Mouse (Mus musculus) C2C12 (cell line): ENCODE measurements around the gene Tmem45a2. TPM values are rescaled to one million over a fixed set of nuclear protein-coding genes. Genes with fewer than 3 reads are reported as not detected.
"Not testable (repeated sequence)": the region's sequence is repeated elsewhere in the genome, so short reads cannot be mapped to it uniquely, and the experiment has no call there.

Experiments
- H3K27me3 ChIP-seq: one replicate; pipeline ENCODE4 v1.6.1; 2011; ENCODE audit not compliant: control insufficient read depth, insufficient read depth, insufficient read length
- H3K36me3 ChIP-seq: one replicate; pipeline ENCODE4 v1.6.1; 2011; ENCODE audit not compliant: control insufficient read depth, insufficient read depth
- H3K4me3 ChIP-seq: one replicate; pipeline ENCODE4 v1.5.1; 2011; ENCODE audit warnings: mild to moderate bottlenecking, control low read depth; ENCODE audit not compliant: poor library complexity, insufficient read depth, severe bottlenecking
- H3K79me2 ChIP-seq: one replicate; pipeline ENCODE4 v1.6.1; 2011; ENCODE audit not compliant: control insufficient read depth, insufficient read depth
- H3K79me3 ChIP-seq: one replicate; pipeline ENCODE4 v1.6.1; 2011; ENCODE audit warnings: low read depth, control low read depth
- H3ac ChIP-seq: one replicate; pipeline ENCODE3; 2011; ENCODE audit warnings: low read depth; ENCODE audit not compliant: control insufficient read depth, insufficient read length
- CEBPB ChIP-seq: IDR thresholded peaks from one replicate; pipeline ENCODE4 v1.6.1; 2011; ENCODE audit warnings: low read depth, mild to moderate bottlenecking, control low read depth, moderate library complexity
- CTCF ChIP-seq: IDR thresholded peaks from one replicate; pipeline ENCODE4 v1.5.1; 2011; ENCODE audit not compliant: control insufficient read depth, insufficient read depth, insufficient read length
- FOSL1 ChIP-seq: IDR thresholded peaks from one replicate; pipeline ENCODE4 v1.8.0; 2011; ENCODE audit warnings: mild to moderate bottlenecking, low read length; ENCODE audit not compliant: poor library complexity, insufficient read depth, severe bottlenecking
- MAX ChIP-seq: IDR thresholded peaks from one replicate; pipeline ENCODE4 v1.6.1; 2011; ENCODE audit warnings: mild to moderate bottlenecking, control low read depth
- MYOD1 ChIP-seq: IDR thresholded peaks from one replicate; pipeline ENCODE4 v1.6.1; 2011; ENCODE audit warnings: low read depth; ENCODE audit not compliant: control insufficient read depth, insufficient read length
- MYOG ChIP-seq: IDR thresholded peaks from one replicate; pipeline ENCODE4 v1.6.1; 2011; ENCODE audit not compliant: control insufficient read depth, insufficient read length; ENCODE audit errors: extremely low read depth
- USF1 ChIP-seq: IDR thresholded peaks from one replicate; pipeline ENCODE4 v1.6.1; 2011; ENCODE audit warnings: low read depth, mild to moderate bottlenecking, control low read depth, moderate library complexity
- polyA plus RNA-seq: library from polyadenylated mRNA; unstranded; fragments of >200 nt; fragmentation: generic; extraction: Trizol; gene quantifications from one replicate; pipeline ENCODE4 v1.2.1, GENCODE M21; 2012; ENCODE audit warnings: missing spikeins

Tmem45a2 gene
- polyA plus RNA-seq, 1 experiment, result not detected

DNA sequence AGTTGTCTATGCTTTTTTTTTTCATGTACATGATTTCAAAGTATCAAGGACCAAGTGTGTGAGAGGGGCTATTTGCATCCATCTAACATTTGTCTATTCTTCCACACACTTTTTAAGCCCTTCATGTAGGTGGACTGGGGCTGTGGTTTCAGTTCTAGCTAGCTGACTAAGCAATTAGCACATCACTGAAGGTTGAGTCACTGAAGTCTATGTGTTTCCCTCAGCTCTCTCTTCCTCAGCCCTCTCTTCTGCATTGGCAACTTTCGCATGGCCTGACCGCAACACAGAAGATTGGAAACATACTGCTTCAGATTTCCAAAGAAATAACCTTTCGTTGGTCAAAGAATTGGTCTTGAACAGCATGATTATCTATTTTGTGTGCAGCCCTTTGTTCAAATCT is 21.2 kb downstream of the Tmem45a2 start:
- Histone ChIP-seq H3K27me3 (no peaks in the 10 kb centered on the region), H3K79me2 (no peaks in the 10 kb centered on the region), H3K79me3 (no peaks in the 10 kb centered on the region), H3K4me3 (no peak overlapping the region), H3K36me3 (no peaks in the 10 kb centered on the region), H3ac (no peak overlapping the region)
- TF ChIP-seq MYOG, result no peak

DNA sequence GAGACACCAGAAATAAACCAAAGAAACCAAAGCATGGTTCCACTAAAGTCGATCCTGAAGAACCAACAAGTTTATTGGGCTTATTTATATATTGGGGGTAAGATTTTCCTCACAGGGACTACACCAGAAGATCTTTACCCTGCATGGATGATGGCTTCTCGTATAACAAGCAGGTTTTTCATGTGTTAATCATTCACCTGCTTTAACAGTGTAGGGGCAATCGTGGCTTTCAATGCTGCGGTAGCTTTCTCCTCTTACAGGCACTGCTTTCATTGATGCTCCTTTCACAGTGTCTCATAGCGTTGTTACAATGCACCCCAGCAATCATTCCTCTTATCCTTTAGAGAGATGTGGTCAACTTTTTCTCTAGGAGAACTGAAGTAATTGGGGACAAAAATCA is 32.6 kb downstream of the Tmem45a2 start:
- no peak for TF ChIP-seq FOSL1
- no peak for TF ChIP-seq USF1
- no peak for TF ChIP-seq MYOG
- TF ChIP-seq MYOD1, result no peak
- TF ChIP-seq CTCF, result no peak
- no peak for TF ChIP-seq CEBPB
- TF ChIP-seq MAX, result no peak
- Histone ChIP-seq H3K36me3 (no peaks in the 10 kb centered on the region), H3K79me3 (no peaks in the 10 kb centered on the region), H3K27me3 (no peaks in the 10 kb centered on the region), H3K79me2 (no peaks in the 10 kb centered on the region), H3ac (no peak overlapping the region), H3K4me3 (no peak overlapping the region)

DNA sequence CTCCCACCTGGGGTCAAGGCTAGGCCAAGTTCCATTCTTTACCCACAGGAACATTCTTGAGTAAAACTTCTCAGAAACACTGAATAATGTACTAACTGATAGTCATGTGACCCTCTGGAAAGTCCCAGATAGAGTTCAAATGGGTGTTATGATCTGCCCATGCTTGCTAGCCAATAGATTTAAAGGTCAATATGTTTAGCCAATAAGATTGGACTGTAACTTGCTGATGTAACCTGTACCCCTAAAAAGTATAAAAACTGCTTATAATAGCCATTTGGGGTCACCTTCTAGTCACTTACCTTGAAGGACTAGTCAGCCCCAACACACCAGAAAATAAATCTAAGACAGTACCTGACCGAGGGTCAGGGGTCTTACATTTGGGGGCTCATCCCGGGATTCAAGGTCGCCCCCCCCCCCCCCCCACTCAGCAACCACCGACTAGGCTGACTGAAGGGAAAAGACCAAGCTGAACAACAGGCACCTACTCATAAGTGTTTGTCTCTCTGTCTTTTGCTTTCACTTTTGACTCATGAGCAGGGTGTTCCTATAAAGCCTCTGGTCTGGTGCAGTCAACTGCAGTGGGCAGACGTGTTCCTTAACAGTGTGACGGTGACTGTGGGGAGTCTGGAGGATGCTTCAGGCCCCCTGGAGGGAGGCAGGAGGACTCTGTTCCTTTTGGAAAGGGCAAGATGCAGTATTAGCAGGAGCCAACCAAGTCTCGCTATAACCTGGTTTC is 40.9 kb downstream of the Tmem45a2 start:
- TF ChIP-seq MYOD1, result no peak
- H3K79me3 ChIP-seq, result no peaks in the 10 kb centered on the region
- H3K36me3 ChIP-seq, result no peaks in the 10 kb centered on the region
- no peaks in the 10 kb centered on the region for H3K79me2 ChIP-seq
- no peaks in the 10 kb centered on the region for H3K27me3 ChIP-seq
- no peak overlapping the region for H3K4me3 ChIP-seq
- no peak overlapping the region for H3ac ChIP-seq

DNA sequence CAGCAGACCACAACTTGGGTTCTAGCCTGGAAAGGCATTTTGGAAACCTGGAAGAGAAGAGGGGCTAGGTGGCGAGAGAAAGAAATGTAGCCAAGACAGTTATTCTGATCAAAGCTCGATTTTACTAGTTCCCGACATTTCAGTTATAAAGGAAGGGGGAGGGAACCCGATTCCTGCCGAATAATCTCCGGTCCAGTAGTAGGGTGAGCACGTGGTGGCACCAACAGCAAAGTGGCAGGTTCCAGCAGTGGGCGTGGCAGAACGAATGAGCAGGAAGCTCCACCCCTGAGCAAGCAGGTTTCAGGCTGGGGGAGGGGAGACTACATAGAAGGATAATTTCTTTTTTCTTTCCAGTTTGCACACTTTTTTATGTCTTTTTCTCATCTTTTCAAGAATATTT is 72.9 kb downstream of the Tmem45a2 start:
- not testable (repeated sequence) for H3K79me3 ChIP-seq, H3ac ChIP-seq, H3K27me3 ChIP-seq, H3K79me2 ChIP-seq, H3K36me3 ChIP-seq, H3K4me3 ChIP-seq

Other genes starting within 250 kb of the Tmem45a2 start
- 0.04 TPM for gene Tmem45a, start 185.2 kb downstream of the Tmem45a2 start, polyA plus RNA-seq
- gene Lnp1, start 143.3 kb downstream of the Tmem45a2 start, polyA plus RNA-seq, result not detected
- 27.4 TPM for gene Tomm70a, start 50.3 kb upstream of the Tmem45a2 start, polyA plus RNA-seq
- 24.1 TPM for gene Nit2, start 96.0 kb upstream of the Tmem45a2 start, polyA plus RNA-seq
- 5.3 TPM for gene Tbc1d23, start 160.1 kb upstream of the Tmem45a2 start, polyA plus RNA-seq
- gene Tmem30c, start 221.5 kb upstream of the Tmem45a2 start, polyA plus RNA-seq, result not detected